Mouse (Mus musculus) gastrocnemius, postnatal 10 days (tissue): Measurements from ENCODE around the gene Sirt4. TPM values are rescaled to one million over a fixed set of nuclear protein-coding genes. Genes with fewer than 3 reads are reported as not detected.
A peak's percentile ranks its signal among the peaks of the same experiment; 100 is the strongest.
"Not testable (repeated sequence)": the region's sequence is repeated elsewhere in the genome, so short reads cannot be mapped to it uniquely, and the experiment has no call there.

Experiments
- DNase-seq: peaks from one replicate; pipeline ENCODE4 v3.0.0; 2021; ENCODE audit warnings: mixed read lengths
- total RNA-seq, 2 experiments: library from RNA; stranded (reverse); gene quantifications; 2 replicates each; pipeline ENCODE4 v1.2.3; 2021

Sirt4 gene
- total RNA-seq, 2 experiments from 2014 or later = 12.7 to 16.6 TPM

- DNase-seq = peak; percentile 48
Observed at GRCm38 (mm10) chr5:115470766-115471531, 13.6 kb downstream of the Sirt4 start.

GRCm38 (mm10) chr5:115469791-115470190 lies 14.7 kb downstream of the Sirt4 start:
- DNase-seq = no peak

GRCm38 (mm10) chr5:115465642-115466420 lies 18.7 kb downstream of the Sirt4 start, which contains the start of gene Pla2g1b:
TSS of gene Pla2g1b (plus strand) at chr5:115466262.
- DNase-seq = no peak

GRCm38 (mm10) chr5:115464408-115465115 lies 20.0 kb downstream of the Sirt4 start:
- DNase-seq = no peak

- DNase-seq = no peak
Observed at GRCm38 (mm10) chr5:115458918-115459317, 25.6 kb downstream of the Sirt4 start.

- no peak for DNase-seq
Observed at GRCm38 (mm10) chr5:115455838-115456237, 28.7 kb downstream of the Sirt4 start.

GRCm38 (mm10) chr5:115454422-115455090 lies 30.0 kb downstream of the Sirt4 start:
- no peak for DNase-seq

- DNase-seq = no peak
Observed at GRCm38 (mm10) chr5:115450410-115451317, 33.9 kb downstream of the Sirt4 start.

- DNase-seq = no peak
Observed at GRCm38 (mm10) chr5:115449247-115449646, 35.3 kb downstream of the Sirt4 start.

- no peak for DNase-seq
Observed at GRCm38 (mm10) chr5:115447108-115447507, 37.4 kb downstream of the Sirt4 start.

GRCm38 (mm10) chr5:115444130-115444529 lies 40.4 kb downstream of the Sirt4 start:
- no peak for DNase-seq

- not testable (repeated sequence) for DNase-seq
Observed at GRCm38 (mm10) chr5:115442663-115443062, 41.9 kb downstream of the Sirt4 start.

GRCm38 (mm10) chr5:115441205-115441849 lies 43.2 kb downstream of the Sirt4 start:
- DNase-seq = peak; percentile 68

- DNase-seq = no peak
Observed at GRCm38 (mm10) chr5:115438667-115439066, 45.9 kb downstream of the Sirt4 start.

- no peak for DNase-seq
Observed at GRCm38 (mm10) chr5:115437945-115438315, 46.6 kb downstream of the Sirt4 start.

GRCm38 (mm10) chr5:115437242-115437944 lies 47.1 kb downstream of the Sirt4 start:
- no peak for DNase-seq

- DNase-seq = peak; percentile 51
Observed at GRCm38 (mm10) chr5:115436421-115437124, 48.0 kb downstream of the Sirt4 start.

GRCm38 (mm10) chr5:115435755-115436379 lies 48.7 kb downstream of the Sirt4 start:
- no peak for DNase-seq
